Mouse (Mus musculus) CH12.LX (cell line): ENCODE measurements around the gene Slc1a1.

Experiments
- ELF1 ChIP-seq: IDR thresholded peaks from 2 replicates; pipeline ENCODE4 v1.6.1; 2014; ENCODE audit warnings: low read depth, mild to moderate bottlenecking, inconsistent platforms, low read length, improper control_type of control experiment
- NRF1 ChIP-seq: IDR thresholded peaks from 2 replicates; pipeline ENCODE4 v1.6.1; 2014; ENCODE audit warnings: low read depth, mild to moderate bottlenecking, inconsistent platforms, low read length, improper control_type of control experiment, moderate library complexity
- TBP ChIP-seq: conservative IDR thresholded peaks from 2 replicates; pipeline ENCODE4 v1.6.1; 2011; ENCODE audit warnings: low read depth, low read length, improper control_type of control experiment

DNA sequence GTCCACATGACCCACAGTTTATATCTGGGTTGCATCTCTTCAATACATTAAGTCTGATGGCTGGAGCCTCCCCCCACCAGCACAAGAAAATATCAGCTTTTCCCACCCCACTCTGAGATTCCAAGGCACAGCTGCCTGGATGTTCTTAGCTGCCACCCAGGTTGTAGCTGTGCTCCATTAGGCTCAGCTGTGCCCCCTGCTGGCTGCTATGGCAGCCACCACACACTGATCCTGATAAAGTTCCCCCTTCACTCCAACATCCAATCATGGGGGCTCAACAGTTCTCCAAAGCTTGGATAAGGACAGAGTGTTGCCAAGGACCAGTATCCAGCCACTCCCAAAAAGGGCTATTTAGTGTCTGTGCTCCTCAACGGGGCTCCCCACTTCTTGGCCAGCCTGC is 48.3 kb downstream of the Slc1a1 start:
- TF ChIP-seq NRF1 (no peak), ELF1 (no peak), TBP (no peak)
